10 mouse cellular contexts compared by ENCODE assay signal in genomic region chr12:12509164-12509937, GRCm38 (mm10).
DNase-seq lines count a peak whose midpoint lies in the region; ATAC-seq lines count a peak whose summit lies in the region.
"Had no signal": no experiment of that assay in that cellular context is flagged by ENCODE, and none has a peak within 500 bp of the region (broad histone marks: within the 10 kb centered on the region; RNA-seq: fewer than 3 reads in every experiment).

No protein-coding gene starts in this region.

- H3K9me3 ChIP-seq in heart, embryonic 14.5 days (ENCODE audit: control insufficient read depth, low read length) = no peaks in the 10 kb centered on the region
- H3K9me3 ChIP-seq: limb, embryonic 15.5 days had no signal

- no peaks in the 10 kb centered on the region for H3K36me3 ChIP-seq in heart, embryonic 14.5 days (ENCODE audit: control insufficient read depth, insufficient read depth, low read length)
- H3K36me3 ChIP-seq: limb, embryonic 15.5 days had no signal

- H3K9ac ChIP-seq in heart, embryonic 14.5 days (ENCODE audit: low read length) = no peak overlapping the region
- H3K9ac ChIP-seq: limb, embryonic 15.5 days had no signal

- 14% methylated on average over 9 of the region's 9 CpGs for WGBS in heart, embryonic 14.5 days

- no peak overlapping the region for H3K4me3 ChIP-seq in heart, embryonic 14.5 days (ENCODE audit: control insufficient read depth in 1 of 2, insufficient read depth in 1 of 2, low read depth in 1 of 2, low read length in 2 of 2)
- H3K4me3 ChIP-seq: limb, embryonic 15.5 days had no signal

- no peaks in the 10 kb centered on the region for H3K27me3 ChIP-seq in heart, embryonic 14.5 days (ENCODE audit: control insufficient read depth, insufficient read depth, low read length)
- H3K27me3 ChIP-seq: CH12.LX; limb, embryonic 15.5 days had no signal

- H3K4me1 ChIP-seq in heart, embryonic 14.5 days (ENCODE audit: control insufficient read depth in 2 of 2, insufficient read depth in 2 of 2, low read length in 2 of 2) = peaks cover 11 to 27% of the 10 kb centered on the region in 2 experiments

- H3K27ac ChIP-seq in heart, embryonic 14.5 days (replicated peaks in 1 of 2; ENCODE audit: control insufficient read depth in 1 of 2, insufficient read depth in 1 of 2, low read depth in 2 of 2, low read length in 2 of 2) = peak overlapping the region; percentile 67 to 70
- H3K27ac ChIP-seq: limb, embryonic 15.5 days had no signal

- peak; percentile 22 to 48 for DNase-seq in heart, adult 18-20 months
- DNase-seq in heart, adult 11 months = no peak
- DNase-seq in kidney, postnatal 4 days = peak; percentile 47 to 65
- DNase-seq in lung, postnatal 36 days = peak; percentile 84
- DNase-seq in spleen, postnatal 4 days (ENCODE audit: low spot score in 2 of 2) = no peak
- DNase-seq in cerebellum, adult 11 months = no peak
- DNase-seq in thymus, postnatal 36 days = no peak

- peak; percentile 86 for ATAC-seq in heart, embryonic 14.5 days (ENCODE audit: insufficient number of reproducible peaks, insufficient read depth, low FRiP score, low read depth)

- H3K4me2 ChIP-seq in heart, embryonic 14.5 days (ENCODE audit: low read length) = no peak overlapping the region
- H3K4me2 ChIP-seq: limb, embryonic 15.5 days had no signal

Comparison
In these comparisons a context has a peak if more than half of its experiments do, and no peak if none do; other contexts are left out.
1. DNase-seq: peak in heart, adult 18-20 months (2 of 2), kidney, postnatal 4 days (2 of 2) and lung, postnatal 36 days (single experiment); none in heart, adult 11 months (single experiment), spleen, postnatal 4 days (0 of 2), cerebellum, adult 11 months (single experiment) and thymus, postnatal 36 days (0 of 2).